Mouse (Mus musculus) cerebellum, adult 9-10 months (tissue): Measurements from ENCODE around the gene Gnaq.
A peak's percentile ranks its signal among the peaks of the same experiment; 100 is the strongest.
"Not testable (repeated sequence)": the region's sequence is repeated elsewhere in the genome, so short reads cannot be mapped to it uniquely, and the experiment has no call there.

ENCODE experiments used
- DNase-seq: peaks from one replicate; pipeline ENCODE4 v3.0.0; 2022

Gene Gnaq

DNA sequence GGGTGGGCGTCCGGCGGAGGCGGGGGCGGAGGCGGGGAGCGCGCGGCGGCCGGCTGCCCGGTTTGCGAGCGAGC is at the start of gene Gnaq:
TSS of gene Gnaq (plus strand) at position 41 of the 74 bp plus-strand sequence.
- no peak for DNase-seq

DNA sequence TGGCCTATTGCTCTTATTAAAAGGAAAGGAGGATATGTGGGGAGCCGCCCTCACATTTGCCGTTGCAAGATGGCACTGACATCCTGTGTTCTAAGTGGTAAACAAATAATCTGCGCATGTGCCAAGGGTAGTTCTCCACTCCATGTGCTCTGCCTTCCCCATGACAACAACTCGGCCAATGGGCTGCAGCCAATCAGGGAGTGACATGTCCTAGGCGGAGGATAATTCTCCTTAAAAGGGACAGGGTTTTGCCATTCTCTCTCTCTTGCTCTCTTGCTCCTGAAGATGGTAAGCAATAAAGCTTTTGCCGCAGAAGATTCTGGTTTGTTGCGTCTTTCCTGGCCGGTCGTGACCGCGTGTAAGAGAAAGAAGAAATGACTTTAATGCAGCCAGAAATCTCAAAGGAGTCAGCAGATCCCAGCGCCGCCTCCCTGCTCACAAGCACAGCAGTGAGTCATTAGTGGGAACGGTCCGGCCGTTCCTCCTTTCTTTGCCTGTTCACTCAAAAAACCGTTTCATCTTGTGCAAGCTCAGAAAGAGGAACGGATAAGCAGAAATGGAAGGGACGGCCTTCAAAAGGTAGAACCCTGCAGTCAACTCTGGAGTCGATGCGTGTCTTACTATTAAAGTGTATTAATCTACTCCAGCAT is 48.5 kb upstream of the Gnaq start:
- DNase-seq, result not testable (repeated sequence)

DNA sequence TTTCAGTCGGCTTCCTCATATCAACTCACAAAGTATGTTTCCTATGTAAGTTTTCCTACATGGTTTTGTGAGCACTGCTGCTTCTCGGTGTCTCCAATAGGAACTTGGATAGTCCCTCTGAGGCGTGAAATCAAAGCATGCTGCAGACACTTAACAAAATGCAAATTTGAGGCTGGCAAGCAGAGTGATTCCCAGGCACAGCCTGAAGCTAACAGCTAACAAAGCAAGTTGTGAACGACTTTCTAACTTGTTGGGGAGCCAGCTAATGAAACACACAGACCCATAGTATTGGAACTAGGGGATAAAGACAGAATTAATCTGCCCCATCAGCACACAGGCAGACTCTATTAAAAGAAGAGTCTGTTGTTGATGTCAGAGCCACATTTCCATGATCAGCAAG is 47.4 kb upstream of the Gnaq start:
- DNase-seq, result no peak

DNA sequence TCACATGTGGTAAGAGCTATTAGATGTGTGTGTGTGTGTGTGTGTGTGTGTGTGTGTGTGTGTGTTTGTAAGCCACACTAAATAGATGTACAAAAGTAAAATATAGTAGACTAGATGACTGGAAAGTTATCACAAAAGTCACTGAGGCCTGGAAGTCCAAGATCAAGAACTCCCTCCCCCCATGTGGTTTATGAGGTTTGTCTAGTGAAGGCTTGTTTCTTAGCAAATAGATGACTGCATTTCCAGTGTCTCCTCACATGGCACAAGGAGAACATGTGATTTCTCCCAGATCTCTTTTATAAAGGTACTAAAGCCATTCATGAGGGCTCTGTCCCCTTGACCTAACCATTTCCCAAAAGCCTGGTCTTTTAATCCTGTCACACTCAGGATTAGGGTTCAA is 46.5 kb upstream of the Gnaq start:
- no peak for DNase-seq

DNA sequence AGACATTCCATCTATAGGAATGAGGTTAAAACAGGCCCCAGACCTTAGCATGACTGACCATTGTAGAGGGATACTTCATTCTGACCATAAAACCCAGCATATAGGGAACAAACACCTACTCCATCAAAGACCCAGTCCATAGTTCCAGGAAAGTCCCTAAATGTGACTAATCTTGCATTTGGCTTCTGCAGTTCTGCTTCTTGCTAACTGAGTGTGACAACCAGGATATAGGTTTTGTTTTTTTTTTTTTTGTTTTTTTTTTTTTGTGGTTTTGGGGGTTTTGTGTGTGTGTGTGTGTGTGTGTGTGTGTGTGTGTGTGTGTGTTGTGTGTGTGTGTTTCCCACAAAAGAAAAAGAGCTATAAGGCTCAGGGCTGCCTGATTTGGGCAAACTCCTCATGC is 46.0 kb upstream of the Gnaq start:
- no peak for DNase-seq

DNA sequence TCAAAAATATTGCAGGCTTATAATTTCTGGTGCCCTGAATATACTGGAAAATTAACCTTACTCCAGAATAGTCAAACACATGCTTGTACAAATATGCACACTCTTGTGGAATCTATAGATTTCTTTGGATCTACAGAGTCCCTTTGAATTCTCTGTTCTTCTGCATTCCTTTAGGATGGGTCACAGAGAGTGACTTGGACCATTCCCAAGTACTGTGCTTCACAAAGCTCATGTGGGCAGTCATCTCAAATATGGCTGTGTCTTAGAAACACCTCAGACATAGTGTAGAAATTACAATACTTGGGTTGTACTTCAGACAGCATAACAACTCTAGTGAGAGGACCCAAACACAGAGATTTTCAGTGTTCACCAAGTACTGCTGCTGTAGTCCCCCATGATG is 45.2 kb upstream of the Gnaq start:
- DNase-seq, result no peak

DNA sequence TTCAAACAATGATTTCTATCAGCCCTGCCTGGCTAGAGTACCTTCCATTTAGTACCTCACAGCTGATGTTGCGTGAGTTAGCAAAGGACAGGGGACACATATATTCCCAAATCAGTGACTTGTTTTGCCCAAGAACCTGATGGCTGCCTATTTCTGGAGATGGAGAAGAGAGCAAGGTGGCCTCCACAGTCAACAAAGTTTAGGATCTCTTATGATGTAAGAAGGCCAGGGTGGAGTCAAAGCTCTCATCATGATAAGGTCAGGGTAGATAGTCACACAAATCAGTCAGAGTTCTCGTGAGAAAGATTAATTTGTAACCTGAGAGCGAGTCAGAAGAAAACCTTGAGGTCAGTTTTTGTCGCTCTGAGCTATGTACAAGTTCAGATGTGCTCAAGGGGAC is 39.0 kb upstream of the Gnaq start:
- no peak for DNase-seq

DNA sequence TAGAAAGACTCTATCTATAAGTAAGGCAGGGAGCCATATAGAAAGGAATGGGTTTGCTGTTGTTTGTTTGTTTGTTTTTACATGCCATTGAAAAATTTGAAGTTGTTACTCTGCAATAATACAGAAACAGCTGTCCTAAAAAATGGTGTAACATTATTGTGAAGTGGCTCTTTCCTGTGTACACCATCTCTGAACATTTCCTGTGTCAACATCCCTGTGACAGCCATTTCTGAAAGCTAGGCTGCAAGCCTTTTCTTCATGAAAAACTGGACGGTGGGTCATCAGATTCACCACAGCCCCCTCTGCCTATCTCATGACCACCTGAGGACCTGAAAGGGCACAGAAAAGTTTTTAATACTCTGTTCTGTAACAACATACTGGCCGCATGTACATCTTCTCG is 22.7 kb upstream of the Gnaq start:
- no peak for DNase-seq

DNA sequence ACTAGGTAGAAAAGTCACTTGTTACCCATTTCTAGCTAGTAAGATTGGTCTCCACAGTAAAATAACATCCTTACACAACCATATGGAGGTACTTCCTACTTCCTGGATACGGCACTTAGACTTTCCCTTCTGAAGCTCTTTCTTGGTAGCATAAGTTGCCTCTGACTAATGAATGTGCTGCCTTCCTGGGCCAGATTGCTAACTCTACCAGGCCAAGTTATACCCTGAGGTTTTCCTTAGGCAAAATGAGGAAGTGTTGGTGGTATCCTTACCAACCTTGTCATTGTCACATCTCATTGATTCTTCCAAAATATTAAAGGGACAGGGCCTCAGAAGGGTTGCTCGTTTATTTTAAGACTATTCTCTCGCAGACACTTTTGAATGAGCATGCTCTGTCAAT is 22.0 kb upstream of the Gnaq start:
- no peak for DNase-seq

DNA sequence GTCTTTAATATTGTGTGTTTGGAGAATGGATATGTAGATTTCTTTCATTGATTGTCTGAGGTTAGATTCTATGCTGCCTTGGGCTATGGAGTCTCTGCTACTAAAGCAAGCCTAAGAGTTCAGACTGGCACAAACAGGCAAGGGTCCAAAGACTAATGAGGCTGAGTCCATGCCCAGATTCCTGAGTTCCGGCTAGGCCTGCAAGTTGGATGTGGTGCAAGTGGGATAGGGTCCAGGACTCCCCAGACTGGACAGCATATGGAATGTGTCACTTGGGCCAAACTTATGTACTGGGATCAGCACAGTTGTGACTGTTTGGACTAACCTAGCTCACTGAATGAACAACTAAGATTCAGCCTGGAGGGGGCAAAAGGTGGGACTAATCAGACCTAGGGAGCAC is 19.3 kb upstream of the Gnaq start:
- peak; percentile 96 for DNase-seq

DNA sequence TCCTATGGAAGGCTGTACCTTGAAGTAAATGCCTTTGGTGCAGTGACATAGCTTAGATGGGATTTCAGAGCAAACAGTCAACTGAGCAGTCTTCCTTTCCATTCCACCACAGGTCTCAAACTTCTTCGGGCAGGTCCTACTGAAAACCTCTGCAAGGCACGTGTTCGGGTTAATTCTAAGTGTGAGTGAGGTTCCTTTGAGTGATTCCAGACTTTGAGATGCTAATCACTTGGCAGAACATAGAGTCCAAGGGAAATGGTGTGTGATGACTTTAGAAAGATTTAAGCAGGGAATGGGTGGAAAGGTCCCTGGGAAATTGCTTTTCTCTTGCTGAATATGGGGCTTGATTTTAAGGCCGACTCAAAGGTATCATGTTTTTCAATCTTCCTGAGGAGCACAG is 14.2 kb upstream of the Gnaq start:
- no peak for DNase-seq

DNA sequence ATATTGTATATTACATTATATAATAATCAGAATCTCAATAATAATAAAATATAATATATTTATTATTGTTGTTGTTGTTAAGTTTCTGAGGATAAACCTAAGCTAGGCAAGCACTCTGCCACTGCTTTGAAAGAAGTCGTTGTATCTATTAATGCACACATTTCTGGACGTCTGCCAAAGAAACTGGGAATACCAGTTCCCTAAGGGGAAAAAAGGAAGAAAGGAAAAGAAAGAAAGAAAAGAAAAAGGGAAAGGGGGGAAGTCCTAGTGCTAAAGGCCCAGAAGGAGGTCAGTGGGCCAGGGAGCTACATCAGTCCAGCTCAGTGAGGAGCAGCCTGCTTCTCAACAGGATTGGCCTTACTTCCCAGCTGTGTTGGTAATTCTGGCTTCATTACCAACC is 11.3 kb upstream of the Gnaq start:
- DNase-seq, result no peak

DNA sequence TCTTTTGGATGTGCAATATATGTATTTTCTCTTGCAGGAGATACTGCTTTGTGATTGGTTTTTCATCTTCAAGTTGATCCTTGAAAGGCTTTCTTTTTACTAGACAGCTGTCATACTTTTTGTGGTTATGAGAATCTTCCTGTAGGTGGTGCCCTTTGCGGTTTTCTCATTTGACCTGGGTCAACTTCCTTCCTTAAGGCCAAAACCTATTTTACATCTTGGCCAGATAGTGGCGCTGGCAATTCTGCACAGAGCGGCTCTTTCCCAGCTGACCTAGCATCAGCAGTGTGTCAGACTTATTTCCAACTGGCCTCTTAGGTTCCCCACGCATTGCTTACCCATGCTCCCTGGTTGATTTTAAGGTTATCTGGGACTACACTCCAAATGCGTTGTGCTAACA is 3.9 kb upstream of the Gnaq start:
- DNase-seq, result no peak

DNA sequence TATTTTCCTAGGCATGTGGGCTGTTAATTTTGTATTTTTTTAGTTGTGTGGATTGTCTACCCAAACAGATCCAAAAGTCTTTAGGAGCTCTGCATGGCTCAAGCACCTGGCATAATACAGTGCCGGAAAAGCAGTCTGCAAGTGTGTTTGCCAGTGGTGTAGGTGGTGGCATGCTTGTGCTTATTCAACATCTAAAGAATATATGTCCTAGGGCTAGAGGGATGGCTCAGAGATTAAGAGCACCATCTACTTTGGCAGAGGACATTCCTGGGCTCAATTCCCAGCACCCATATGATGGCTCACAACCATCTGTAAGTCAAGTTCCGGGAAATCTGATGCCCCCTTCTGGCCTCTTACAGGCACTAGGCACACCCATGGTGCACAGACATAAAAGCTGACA is 3.5 kb upstream of the Gnaq start:
- DNase-seq, result no peak

DNA sequence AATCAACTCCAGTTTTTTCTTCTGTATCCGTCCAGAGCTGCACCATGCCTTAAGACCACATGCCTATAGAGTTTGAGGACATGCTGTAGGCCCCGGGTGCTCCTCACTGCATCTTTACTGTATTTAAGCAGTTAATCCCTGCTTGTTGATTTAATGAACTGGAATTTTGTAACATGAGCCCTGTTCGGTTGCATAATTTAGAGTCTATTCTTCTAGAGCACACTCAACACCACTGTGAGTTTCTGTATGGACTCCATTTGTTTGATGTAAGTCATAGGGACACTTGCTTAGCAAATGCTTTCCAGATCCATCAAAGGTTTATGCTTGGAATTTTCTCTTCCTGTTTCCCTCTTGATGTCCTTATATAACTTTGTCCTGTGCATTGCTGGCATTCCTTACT is 2.2 kb upstream of the Gnaq start:
- no peak for DNase-seq

DNA sequence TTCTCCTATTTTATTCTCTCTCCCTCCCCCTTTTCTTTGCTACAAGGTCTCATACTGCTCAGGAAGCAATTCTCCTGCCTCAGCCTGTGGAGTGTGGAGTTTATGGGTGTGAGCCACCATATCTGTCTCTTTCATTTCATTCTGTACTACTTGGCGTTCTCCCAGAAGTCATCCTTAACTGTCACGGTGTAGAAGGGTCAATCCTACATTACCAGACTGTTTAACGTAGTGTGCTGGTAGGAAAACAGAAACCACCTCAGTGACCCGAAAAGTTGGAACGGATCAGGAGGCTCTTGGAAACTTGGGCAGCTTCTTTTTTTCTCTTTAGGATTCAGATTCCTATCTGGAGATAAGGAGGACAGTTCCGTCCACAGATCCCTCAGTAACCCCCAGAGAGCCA is 800 bp upstream of the Gnaq start:
- peak; percentile 75 for DNase-seq

DNA sequence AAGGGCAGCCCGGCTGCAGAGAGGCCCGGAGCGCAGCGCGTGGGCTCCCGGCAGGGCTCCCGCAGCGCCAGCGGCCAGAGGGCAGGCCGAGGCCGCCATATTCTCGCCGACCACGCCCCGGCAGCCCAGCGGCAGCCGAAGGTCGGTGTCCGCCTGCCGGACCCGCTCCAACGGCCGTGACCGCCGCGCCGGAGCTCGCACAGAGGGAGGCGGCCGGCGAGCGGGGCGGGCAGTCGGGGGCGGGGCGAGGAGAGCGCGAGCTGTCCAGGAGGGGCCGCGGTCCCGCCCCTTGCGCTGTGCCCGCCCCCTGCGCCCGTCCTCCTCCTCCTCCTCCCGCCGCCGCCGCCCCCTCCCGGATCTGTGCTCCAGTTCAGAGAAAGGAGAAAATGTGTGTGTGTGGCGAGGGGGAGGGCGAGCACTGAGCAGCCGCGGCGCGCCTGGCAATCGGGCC is 266 bp upstream of the Gnaq start:
- peak; percentile 88 for DNase-seq

DNA sequence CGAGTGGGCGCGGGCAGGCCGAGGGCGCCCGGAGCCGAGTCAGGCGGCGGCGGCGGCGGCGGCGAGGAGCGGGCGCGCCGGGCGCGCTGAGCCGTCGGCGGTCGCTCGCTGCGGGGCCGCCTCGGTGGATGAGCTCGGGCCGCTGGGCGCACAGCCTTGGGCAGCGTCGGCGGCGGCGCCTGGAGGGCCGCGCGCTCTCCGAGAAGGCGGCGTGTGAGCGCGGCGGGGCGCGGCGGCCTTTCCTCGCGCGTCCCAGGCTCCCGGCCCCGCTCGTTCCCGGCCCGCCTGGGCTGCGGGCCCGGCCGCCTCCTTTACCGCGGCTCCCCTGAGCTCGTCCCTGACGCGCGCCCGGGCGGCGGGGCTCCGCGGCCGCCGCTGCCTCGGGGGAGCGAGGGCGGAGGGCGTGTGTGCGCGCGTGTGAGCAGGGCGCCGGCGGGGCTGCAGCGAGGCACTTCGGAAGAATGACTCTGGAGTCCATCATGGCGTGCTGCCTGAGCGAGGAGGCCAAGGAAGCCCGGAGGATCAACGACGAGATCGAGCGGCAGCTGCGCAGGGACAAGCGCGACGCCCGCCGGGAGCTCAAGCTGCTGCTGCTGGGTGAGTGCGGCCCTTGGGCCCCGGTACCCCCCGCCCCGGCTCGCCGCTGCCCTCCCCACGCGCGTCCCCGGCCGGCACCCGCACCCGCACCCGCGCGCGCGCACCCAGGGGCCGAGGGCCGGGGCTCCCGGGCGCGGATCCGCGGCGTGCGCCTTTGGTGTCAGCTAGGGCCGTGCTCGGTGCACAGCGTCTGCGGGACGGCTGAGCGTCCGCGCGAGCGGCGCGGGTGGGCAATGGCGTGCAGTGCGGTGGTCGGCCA is 462 bp downstream of the Gnaq start:
- peak; percentile 77 for DNase-seq

DNA sequence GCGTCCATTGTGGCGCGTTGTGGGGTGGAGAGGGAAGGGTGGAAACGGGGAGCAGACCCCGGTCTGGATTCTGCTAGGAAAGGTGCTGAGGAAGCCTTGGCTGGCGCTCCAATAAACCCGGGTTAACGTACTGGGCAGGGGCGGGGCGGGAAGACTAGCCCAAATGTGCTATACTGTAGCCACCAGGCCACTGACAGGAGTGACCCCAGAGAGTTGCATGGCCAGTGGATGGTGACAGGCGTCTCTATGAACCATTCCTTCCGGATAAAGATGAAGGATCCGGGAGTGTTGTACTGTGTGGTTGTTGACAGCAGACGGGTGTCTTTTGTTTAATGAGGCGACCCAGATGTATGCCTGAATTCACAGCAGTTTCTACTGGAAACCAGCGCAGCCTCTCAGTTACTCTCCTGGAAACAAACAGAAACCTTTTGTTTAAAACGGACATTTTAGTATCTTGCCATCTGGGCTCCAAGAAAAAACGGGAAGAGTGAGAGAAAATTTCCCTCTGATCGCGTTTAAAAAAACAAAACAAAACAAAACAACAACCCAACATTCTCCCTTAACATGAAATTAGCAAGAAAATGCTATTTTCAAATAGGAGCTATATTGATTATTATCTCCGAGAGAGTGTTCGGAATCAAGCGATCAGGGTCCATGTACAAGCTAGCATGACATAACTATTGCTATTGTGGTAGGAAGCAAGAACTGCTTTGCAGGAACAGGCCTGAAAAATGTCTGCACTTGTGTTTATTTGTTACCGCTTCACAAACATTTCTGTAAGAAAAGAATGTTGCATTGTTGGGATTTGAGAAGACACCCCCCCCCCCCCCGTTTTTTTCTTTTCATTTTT is 1.3 kb downstream of the Gnaq start:
- DNase-seq, result peak; percentile 70

DNA sequence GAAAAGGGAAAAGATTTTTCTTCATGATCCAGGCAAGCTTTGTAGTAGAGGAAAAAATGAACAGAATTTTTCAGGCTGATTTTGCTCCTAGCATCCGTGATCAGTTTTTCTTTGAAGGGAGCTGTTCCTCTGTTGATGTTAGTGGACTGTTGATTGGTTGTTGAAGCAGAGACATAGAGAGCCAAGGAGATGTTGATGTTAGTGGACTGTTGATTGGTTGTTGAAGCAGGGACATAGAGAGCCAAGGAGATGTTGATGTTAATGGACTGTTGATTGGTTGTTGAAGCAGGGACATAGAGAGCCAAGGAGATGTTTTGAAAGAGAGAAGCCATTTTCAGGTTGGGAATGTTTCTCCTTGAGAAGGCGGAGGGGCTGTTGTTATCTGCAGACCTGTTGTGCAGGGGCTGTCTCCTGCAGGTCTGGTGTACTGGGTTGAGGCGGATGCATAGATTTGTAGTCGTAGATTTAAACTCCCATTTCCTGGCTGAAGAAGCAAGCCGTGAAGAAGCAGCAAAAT is 5.5 kb downstream of the Gnaq start:
- DNase-seq, result peak; percentile 68

DNA sequence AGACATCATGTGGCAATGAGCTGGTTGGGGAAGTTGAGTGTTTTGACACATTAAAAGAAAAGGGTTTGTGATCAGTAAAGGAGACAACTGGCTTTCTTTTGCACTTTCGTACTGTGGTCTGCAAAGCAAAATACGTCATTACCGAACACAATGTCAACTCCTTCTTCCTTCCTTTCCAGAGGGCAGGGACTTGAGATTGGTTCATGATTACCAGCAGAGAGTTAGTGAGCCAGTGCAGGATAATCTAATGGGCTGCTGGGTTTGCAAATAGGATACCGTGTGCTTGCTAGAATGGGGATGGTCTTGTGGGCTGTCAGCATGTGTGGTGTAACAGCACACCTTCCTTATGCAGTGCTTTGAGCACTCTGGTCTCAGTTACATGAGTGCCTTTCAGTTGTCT is 8.1 kb downstream of the Gnaq start:
- no peak for DNase-seq

DNA sequence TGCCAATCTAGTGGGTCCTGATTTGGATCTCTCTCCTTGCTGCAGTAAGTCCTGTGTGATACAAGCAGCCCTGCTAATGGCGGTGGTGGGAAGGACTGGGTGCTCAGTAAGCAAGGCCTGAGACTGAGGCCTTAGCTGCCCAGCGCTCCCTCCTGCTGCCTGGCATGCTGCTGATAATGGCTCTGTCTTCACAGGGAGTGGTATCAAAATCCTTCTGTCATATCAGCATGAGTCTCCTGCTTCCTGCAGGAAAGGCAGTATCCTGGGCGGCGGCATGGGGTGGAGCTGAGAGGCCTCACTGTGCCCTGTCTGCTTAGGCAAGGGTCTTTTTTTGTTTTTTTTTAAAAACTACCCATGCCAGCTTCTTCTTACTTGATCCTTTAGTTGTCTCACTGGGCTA is 9.2 kb downstream of the Gnaq start:
- DNase-seq, result no peak

DNA sequence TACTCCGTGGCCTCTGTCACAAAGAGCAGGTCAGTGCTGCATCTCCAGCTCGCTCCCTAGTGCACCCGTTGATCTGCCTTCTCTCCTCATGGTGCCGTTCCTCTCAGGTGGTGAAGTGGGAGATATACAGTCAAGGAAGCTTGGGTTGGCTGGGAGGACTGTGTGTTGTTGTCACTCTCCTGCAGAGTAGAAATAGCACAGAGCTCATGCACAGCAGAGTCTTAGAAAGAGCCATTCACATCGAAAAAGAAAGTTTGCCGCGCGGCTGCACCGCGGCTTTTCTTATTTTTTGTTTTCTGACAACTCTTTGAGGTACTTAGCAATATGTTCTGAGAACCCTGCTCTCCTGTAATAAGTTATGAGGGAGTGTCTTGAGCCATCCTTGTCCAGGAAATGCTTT is 10.4 kb downstream of the Gnaq start:
- no peak for DNase-seq

DNA sequence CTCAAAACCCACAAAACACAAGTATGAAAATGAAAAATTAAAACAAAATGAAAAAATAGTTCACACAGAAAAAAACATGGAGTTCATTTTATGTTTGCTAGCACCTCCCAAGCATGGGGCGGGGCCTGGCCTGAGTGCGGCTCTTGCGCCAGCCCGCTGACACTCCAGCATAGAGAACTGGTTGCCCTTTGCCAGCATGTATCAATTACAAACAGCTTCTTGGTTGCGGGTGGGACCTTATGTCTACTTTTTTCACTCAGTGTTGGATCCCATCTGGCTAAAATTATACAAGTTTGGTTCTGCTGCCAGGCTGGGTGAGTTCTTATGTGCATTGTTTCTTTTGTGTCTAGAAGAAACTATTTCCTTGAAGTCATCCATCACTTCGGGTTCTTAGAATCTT is 14.8 kb downstream of the Gnaq start:
- no peak for DNase-seq
